Mouse (Mus musculus) heart, postnatal 0 days (tissue): ENCODE data around the gene Rdh16f2. TPM values are rescaled to one million over a fixed set of nuclear protein-coding genes. Genes with fewer than 3 reads are reported as not detected.
"Not testable (repeated sequence)": the region's sequence is repeated elsewhere in the genome, so short reads cannot be mapped to it uniquely, and the experiment has no call there.

Experiments
- ATAC-seq: fragments of 200-750 bp; cut with Nextera tagmentation; 2 replicates; pipeline ENCODE4 v1.8.0; 2017; ENCODE audit warnings: low read depth, moderate number of reproducible peaks, moderate library complexity; ENCODE audit not compliant: insufficient read depth
- DNase-seq: peaks from one replicate; pipeline ENCODE4 v3.0.0-alpha.2; 2016; ENCODE audit warnings: low spot score
- H3K27ac ChIP-seq: fragments of 300-500 bp; sonication (generic); 2 replicates; pipeline ENCODE4 v1.5.1; 2014; ENCODE audit warnings: low read depth, mild to moderate bottlenecking
- H3K27me3 ChIP-seq: fragments of 300-500 bp; sonication (generic); 2 replicates; pipeline ENCODE4 v1.6.1; 2014; ENCODE audit warnings: low read length, mixed read lengths; ENCODE audit not compliant: control insufficient read depth, insufficient read depth
- H3K36me3 ChIP-seq: fragments of 300-500 bp; sonication (generic); replicated peaks from 2 replicates; pipeline ENCODE4 v1.6.1; 2014; ENCODE audit warnings: low read length, mixed read lengths; ENCODE audit not compliant: control insufficient read depth, insufficient read depth
- H3K4me1 ChIP-seq: fragments of 300-500 bp; sonication (generic); 2 replicates; pipeline ENCODE4 v1.6.1; 2014; ENCODE audit warnings: antibody characterized with exemption; ENCODE audit not compliant: control insufficient read depth, insufficient read depth
- H3K4me2 ChIP-seq: fragments of 300-500 bp; sonication (generic); 2 replicates; pipeline ENCODE4 v1.6.1; 2014; ENCODE audit warnings: low read depth, mild to moderate bottlenecking, low read length, moderate library complexity
- H3K4me3 ChIP-seq: fragments of 300-500 bp; sonication (generic); 2 replicates; pipeline ENCODE4 v1.5.1; 2014; ENCODE audit warnings: low read depth, low read length
- H3K9ac ChIP-seq: fragments of 300-500 bp; sonication (generic); replicated peaks from 2 replicates; pipeline ENCODE4 v1.6.1; 2014; ENCODE audit warnings: low read depth, low read length, mixed read lengths
- H3K9me3 ChIP-seq: fragments of 300-500 bp; sonication (generic); replicated peaks from 2 replicates; pipeline ENCODE4 v1.6.1; 2016; ENCODE audit warnings: low read length; ENCODE audit not compliant: control insufficient read depth
- CTCF ChIP-seq: IDR thresholded peaks from 2 replicates; pipeline ENCODE4 v1.5.1; 2016; ENCODE audit warnings: antibody characterized with exemption, control low read depth, low read depth
- EP300 ChIP-seq: IDR thresholded peaks from 2 replicates; pipeline ENCODE4 v1.6.1; 2016; ENCODE audit warnings: antibody characterized with exemption, low read depth
- WGBS: fragments of 180-500 bp; shearing (Covaris S2); extraction: QIAGEN DNeasy Blood & Tissue Kit; methylation state at CpG from one replicate; pipeline ENCODE4 v1.1.7; 2014; 5-methylcytosine and 5-hydroxymethylcytosine counted together
- polyA plus RNA-seq: library from polyadenylated mRNA; unstranded; fragments of >200 nt; fragmentation: Nextera tagmentation; extraction: Ambion mirVana; gene quantifications from 2 replicates; pipeline ENCODE4 v1.2.1, GENCODE M21; 2015
- total RNA-seq: library from RNA; depleted of rRNA; stranded (reverse); fragments of >200 nt; gene quantifications from 2 replicates; pipeline ENCODE4 v1.2.3, GENCODE M21; 2014; ENCODE audit warnings: low replicate concordance

Rdh16f2 gene
- total and polyA plus RNA-seq, 2 experiments from 2014 or later: not detected

- ATAC-seq: no peak
- H3K9ac ChIP-seq: no peak overlapping the region
- no peak for DNase-seq
These were observed 38.6 kb downstream of the Rdh16f2 start for GRCm38 (mm10) chr10:127904718-127905446.

GRCm38 (mm10) chr10:127906138-127906537 lies 39.9 kb downstream of the Rdh16f2 start:
- TF ChIP-seq CTCF (no peak), EP300 (no peak)
- H3K4me1 ChIP-seq: peaks cover 4% of the 10 kb centered on the region; the same call in 1 of the 2 replicates

More at GRCm38 (mm10) chr10:127904718-127905446, 38.6 kb downstream of the Rdh16f2 start:
- Histone ChIP-seq H3K4me1 (peaks cover 4% of the 10 kb centered on the region; the same call in 1 of the 2 replicates), H3K27me3 (0 out of 2 replicates have a peak, but pooled peaks cover 3% of the 10 kb centered on the region), H3K4me3 (no peak overlapping the region), H3K4me2 (no peak overlapping the region), H3K9me3 (no peaks in the 10 kb centered on the region), H3K36me3 (no peaks in the 10 kb centered on the region), H3K27ac (no peak overlapping the region)
- WGBS: 44% methylated on average over 7 of the region's 7 CpGs
- TF ChIP-seq EP300: no peak
- no peak for TF ChIP-seq CTCF

GRCm38 (mm10) chr10:127907386-127907951 lies 41.2 kb downstream of the Rdh16f2 start:
- Histone ChIP-seq H3K9me3 (no peaks in the 10 kb centered on the region), H3K36me3 (no peaks in the 10 kb centered on the region), H3K4me3 (no peak overlapping the region), H3K9ac (no peak overlapping the region), H3K4me2 (no peak overlapping the region), H3K27ac (no peak overlapping the region), H3K4me1 (peaks cover 4% of the 10 kb centered on the region; the same call in 1 of the 2 replicates), H3K27me3 (no peaks in the 10 kb centered on the region)
- TF ChIP-seq EP300 (no peak), CTCF (no peak)
- ATAC-seq (no peak), DNase-seq (no peak)

More at GRCm38 (mm10) chr10:127906138-127906537, 39.9 kb downstream of the Rdh16f2 start:
- Histone ChIP-seq H3K4me3 (no peak overlapping the region), H3K4me2 (no peak overlapping the region), H3K9me3 (no peaks in the 10 kb centered on the region), H3K27ac (no peak overlapping the region), H3K27me3 (no peaks in the 10 kb centered on the region), H3K36me3 (no peaks in the 10 kb centered on the region), H3K9ac (no peak overlapping the region)
- DNase-seq: no peak
- WGBS: 84% methylated on average over 2 of the region's 2 CpGs
- no peak for ATAC-seq

GRCm38 (mm10) chr10:127915578-127915977 lies 49.3 kb downstream of the Rdh16f2 start:
- H3K36me3 ChIP-seq: no peaks in the 10 kb centered on the region
- H3K9ac ChIP-seq: no peak overlapping the region
- H3K27me3 ChIP-seq: no peaks in the 10 kb centered on the region
- no peak for TF ChIP-seq CTCF
- TF ChIP-seq EP300: no peak
- H3K4me1 ChIP-seq: no peaks in the 10 kb centered on the region
- 72% methylated on average over 1 of the region's 1 CpGs for WGBS
- DNase-seq: no peak
- H3K27ac ChIP-seq: no peak overlapping the region
- no peak for ATAC-seq
- H3K4me2 ChIP-seq: no peak overlapping the region
- H3K4me3 ChIP-seq: no peak overlapping the region
- H3K9me3 ChIP-seq: no peaks in the 10 kb centered on the region

- H3K36me3 ChIP-seq, H3K27me3 ChIP-seq, ATAC-seq, H3K4me1 ChIP-seq, H3K9ac ChIP-seq, H3K4me2 ChIP-seq, H3K4me3 ChIP-seq, H3K27ac ChIP-seq, H3K9me3 ChIP-seq, DNase-seq: not testable (repeated sequence)
- 85% methylated on average over 3 of the region's 3 CpGs for WGBS
These were observed 50.9 kb downstream of the Rdh16f2 start for GRCm38 (mm10) chr10:127917183-127917582.

GRCm38 (mm10) chr10:127917651-127918050 lies 51.4 kb downstream of the Rdh16f2 start:
- TF ChIP-seq CTCF: no peak
- no peak for TF ChIP-seq EP300
- Histone ChIP-seq H3K9ac (no peak overlapping the region), H3K4me3 (no peak overlapping the region), H3K27me3 (no peaks in the 10 kb centered on the region), H3K27ac (no peak overlapping the region), H3K4me1 (no peaks in the 10 kb centered on the region), H3K9me3 (no peaks in the 10 kb centered on the region), H3K4me2 (no peak overlapping the region), H3K36me3 (no peaks in the 10 kb centered on the region)
- no peak for DNase-seq
- 88% methylated on average over 5 of the region's 5 CpGs for WGBS
- ATAC-seq: no peak
